Mouse (Mus musculus): Measurements from ENCODE around the gene Mark4.

GRCm38 (mm10) chr7:19427999-19428650, 30.5 kb downstream of the Mark4 start:
- TF ChIP-seq POLR2A (IDR thresholded peaks at IDR 0.05; ENCODE audit: low read depth, low read length) (no peak), CTCF (IDR thresholded peaks at IDR 0.05; ENCODE audit: borderline replicate concordance, insufficient read depth, low read length) (no peak)
